In genomic region chr6:85926709-85927108, GRCm38 (mm10) we compare ENCODE assay signal across 31 mouse cellular contexts. TPM values are rescaled to one million over a fixed set of nuclear protein-coding genes. Genes with fewer than 3 reads are reported as not detected.
A peak's percentile ranks its signal among the peaks of the same experiment; 100 is the strongest.
DNase-seq lines count a peak whose midpoint lies in the region; ATAC-seq and TF ChIP-seq lines count a peak whose summit lies in the region.
"Had no signal": no experiment of that assay in that cellular context is flagged by ENCODE, and none has a peak within 500 bp of the region (broad histone marks: within the 10 kb centered on the region; RNA-seq: fewer than 3 reads in every experiment).

No protein-coding gene starts in this region.

- peak overlapping the region; percentile 44 for H3K27ac ChIP-seq in kidney, postnatal 0 days
- no peak overlapping the region for H3K27ac ChIP-seq in kidney, embryonic 14.5 days (ENCODE audit: low read depth, low read length)
- H3K27ac ChIP-seq in heart, embryonic 10.5 days = no peak overlapping the region
- H3K27ac ChIP-seq: forebrain, embryonic 13.5 days; heart, embryonic 15.5 days; hindbrain, embryonic 12.5 days; hindbrain, postnatal 0 days; intestine, embryonic 15.5 days; layer of hippocampus, adult 2 months; left cerebral cortex, adult 2 months; limb, embryonic 12.5 days; liver, embryonic 14.5 days; midbrain, embryonic 13.5 days; stomach, embryonic 15.5 days had no signal

- no peaks in the 10 kb centered on the region for H3K4me1 ChIP-seq in kidney, postnatal 0 days (replicated peaks; ENCODE audit: insufficient read depth, low read length)
- no peaks in the 10 kb centered on the region for H3K4me1 ChIP-seq in kidney, embryonic 14.5 days (ENCODE audit: control insufficient read depth, insufficient read depth, low read length)
- no peaks in the 10 kb centered on the region for H3K4me1 ChIP-seq in heart, embryonic 10.5 days
- H3K4me1 ChIP-seq: forebrain, embryonic 13.5 days; heart, embryonic 15.5 days; hindbrain, embryonic 12.5 days; intestine, embryonic 15.5 days; limb, embryonic 12.5 days; midbrain, embryonic 13.5 days; stomach, embryonic 15.5 days had no signal

- no peaks in the 10 kb centered on the region for H3K9me3 ChIP-seq in kidney, postnatal 0 days (replicated peaks; ENCODE audit: low read length)
- no peaks in the 10 kb centered on the region for H3K9me3 ChIP-seq in kidney, embryonic 14.5 days (ENCODE audit: control insufficient read depth, low read length)
- no peaks in the 10 kb centered on the region for H3K9me3 ChIP-seq in heart, embryonic 10.5 days
- H3K9me3 ChIP-seq: forebrain, embryonic 13.5 days; heart, embryonic 15.5 days; hindbrain, embryonic 12.5 days; intestine, embryonic 15.5 days; limb, embryonic 12.5 days; megakaryocyte, embryonic 14.5 days; midbrain, embryonic 13.5 days; stomach, embryonic 15.5 days had no signal

- 92% methylated on average over 1 of the region's 1 CpGs for WGBS in kidney, postnatal 0 days
- 93% methylated on average over 1 of the region's 1 CpGs for WGBS in kidney, embryonic 14.5 days
- WGBS in heart, embryonic 10.5 days = 79% methylated on average over 1 of the region's 1 CpGs

- no peak for ATAC-seq in kidney, postnatal 0 days (replicated peaks; ENCODE audit: low FRiP score, low read depth)
- no peak for ATAC-seq in kidney, embryonic 14.5 days (ENCODE audit: low FRiP score, low TSS enrichment)
- ATAC-seq in megakaryocyte-erythroid progenitor cell, adult 5-6 weeks (replicated peaks; ENCODE audit: low FRiP score, low TSS enrichment, poor library complexity, severe bottlenecking) = peak; percentile 95
- ATAC-seq: activated CD4-positive, CD25-positive, alpha-beta regulatory T cell, adult 4 months; CD4-positive, CD25-positive, alpha-beta regulatory T cell, adult 4 months; forebrain, embryonic 13.5 days; hindbrain, postnatal 0 days; intestine, embryonic 15.5 days; midbrain, embryonic 13.5 days had no signal

- peak; percentile 60 for DNase-seq in heart, adult 11 months
- DNase-seq in heart, postnatal 4 days = no peak
- DNase-seq in kidney, postnatal 0 days (ENCODE audit: low spot score) = no peak
- DNase-seq in NIH3T3 (ENCODE audit: low read depth) = peak; percentile 44
- no peak for DNase-seq in heart, embryonic 10.5 days (ENCODE audit: low spot score)
- DNase-seq: cerebellum, adult 8-10 months; cerebellum, postnatal 25 days; gastrocnemius, postnatal 10 days; lung, postnatal 36 days; retina, postnatal 1 day; right cerebral cortex, postnatal 14 days had no signal

- peaks cover 53% of the 10 kb centered on the region for H3K36me3 ChIP-seq in kidney, postnatal 0 days (ENCODE audit: insufficient read depth, low read length)
- H3K36me3 ChIP-seq in kidney, embryonic 14.5 days (ENCODE audit: control insufficient read depth, insufficient read depth, low read length) = peaks cover 57% of the 10 kb centered on the region
- H3K36me3 ChIP-seq in heart, embryonic 10.5 days = peaks cover 76% of the 10 kb centered on the region

- no peaks in the 10 kb centered on the region for H3K27me3 ChIP-seq in kidney, postnatal 0 days (ENCODE audit: insufficient read depth, low read length)
- no peaks in the 10 kb centered on the region for H3K27me3 ChIP-seq in kidney, embryonic 14.5 days (ENCODE audit: control insufficient read depth, insufficient read depth, low read length)
- H3K27me3 ChIP-seq in heart, embryonic 10.5 days (ENCODE audit: insufficient read depth, poor library complexity, severe bottlenecking) = no peaks in the 10 kb centered on the region
- H3K27me3 ChIP-seq: forebrain, embryonic 13.5 days; heart, embryonic 15.5 days; hindbrain, embryonic 12.5 days; intestine, embryonic 15.5 days; limb, embryonic 12.5 days; megakaryocyte, embryonic 14.5 days; midbrain, embryonic 13.5 days; stomach, embryonic 15.5 days had no signal

- TF ChIP-seq CTCF in kidney, postnatal 0 days (IDR thresholded peaks at IDR 0.05; ENCODE audit: low read depth) = no peak

- no peak overlapping the region for H3K4me3 ChIP-seq in kidney, postnatal 0 days (replicated peaks; ENCODE audit: low read depth, low read length)
- H3K4me3 ChIP-seq in kidney, embryonic 14.5 days (ENCODE audit: low read length) = no peak overlapping the region
- no peak overlapping the region for H3K4me3 ChIP-seq in heart, embryonic 10.5 days
- H3K4me3 ChIP-seq: forebrain, embryonic 13.5 days; heart, embryonic 15.5 days; hindbrain, embryonic 12.5 days; intestine, embryonic 15.5 days; layer of hippocampus, adult 2 months; left cerebral cortex, adult 2 months; limb, embryonic 12.5 days; megakaryocyte, embryonic 14.5 days; midbrain, embryonic 13.5 days; stomach, embryonic 15.5 days had no signal

- no peak overlapping the region for H3K4me2 ChIP-seq in kidney, postnatal 0 days (ENCODE audit: low read length)
- no peak overlapping the region for H3K4me2 ChIP-seq in kidney, embryonic 14.5 days (replicated peaks; ENCODE audit: low read depth, low read length)
- H3K4me2 ChIP-seq: forebrain, embryonic 13.5 days; heart, embryonic 15.5 days; hindbrain, embryonic 12.5 days; intestine, embryonic 15.5 days; limb, embryonic 12.5 days; midbrain, embryonic 13.5 days; stomach, embryonic 15.5 days had no signal

- no peak overlapping the region for H3K9ac ChIP-seq in kidney, postnatal 0 days (ENCODE audit: low read depth, low read length)
- H3K9ac ChIP-seq in kidney, embryonic 14.5 days (ENCODE audit: low read depth, low read length) = no peak overlapping the region
- H3K9ac ChIP-seq: forebrain, embryonic 13.5 days; heart, embryonic 15.5 days; hindbrain, embryonic 12.5 days; intestine, embryonic 15.5 days; limb, embryonic 12.5 days; liver, embryonic 14.5 days; midbrain, embryonic 13.5 days; stomach, embryonic 15.5 days had no signal

RNA-seq across cellular contexts. Expression of gene Nat8f1, which starts 11.2 kb away (rescaled TPM):
- 1 to 10 TPM; 2.1 to 2.4 TPM for total RNA-seq in heart, postnatal 4 days (2021)
- polyA plus RNA-seq in kidney, postnatal 0 days (2015; fragmentation: Nextera tagmentation; extraction: Ambion mirVana) = 165 and 182 TPM in 2 replicates
- 8.5 and 9.6 TPM in 2 replicates for polyA plus RNA-seq in kidney, embryonic 14.5 days (2014; fragmentation: Nextera tagmentation; extraction: Ambion mirVana)
- 3.6 and 10.2 TPM in 2 replicates for total RNA-seq in megakaryocyte-erythroid progenitor cell, adult 5-6 weeks (2014; fragmentation: Nextera tagmentation)
- 1.4 and 2.2 TPM in 2 replicates for total RNA-seq in megakaryocyte-erythroid progenitor cell, adult 5-6 weeks (2017)
- polyA plus RNA-seq in heart, embryonic 10.5 days (2016; fragmentation: Nextera tagmentation; extraction: Ambion mirVana) = 4.3 and 5.8 TPM in 2 replicates

RNA-seq across cellular contexts. Expression of gene Tprkb, which starts 15.0 kb away (rescaled TPM):
- 10 to 100 TPM; 11.6 to 13.1 TPM for total RNA-seq in heart, postnatal 4 days (2021)
- polyA plus RNA-seq in kidney, postnatal 0 days (2015; fragmentation: Nextera tagmentation; extraction: Ambion mirVana) = 53.3 and 54.3 TPM in 2 replicates
- 34.2 and 39.9 TPM in 2 replicates for polyA plus RNA-seq in kidney, embryonic 14.5 days (2014; fragmentation: Nextera tagmentation; extraction: Ambion mirVana)
- total RNA-seq in megakaryocyte-erythroid progenitor cell, adult 5-6 weeks (2014; fragmentation: Nextera tagmentation) = 37.6 and 38.1 TPM in 2 replicates
- total RNA-seq in megakaryocyte-erythroid progenitor cell, adult 5-6 weeks (2017) = 47.5 and 54.2 TPM in 2 replicates
- polyA plus RNA-seq in heart, embryonic 10.5 days (2016; fragmentation: Nextera tagmentation; extraction: Ambion mirVana) = 24.5 and 28.8 TPM in 2 replicates

RNA-seq across cellular contexts. Expression of gene Nat8f4, which starts 22.0 kb away (rescaled TPM):
- total RNA-seq in heart, postnatal 4 days (2021) = 1 to 10 TPM; 1.3 to 1.8 TPM
- 7.2 and 7.7 TPM in 2 replicates for polyA plus RNA-seq in kidney, postnatal 0 days (2015; fragmentation: Nextera tagmentation; extraction: Ambion mirVana)
- 2.7 and 5.8 TPM in 2 replicates for polyA plus RNA-seq in kidney, embryonic 14.5 days (2014; fragmentation: Nextera tagmentation; extraction: Ambion mirVana)
- 3.0 and 3.1 TPM in 2 replicates for total RNA-seq in megakaryocyte-erythroid progenitor cell, adult 5-6 weeks (2014; fragmentation: Nextera tagmentation)
- 1.7 and 3.2 TPM in 2 replicates for total RNA-seq in megakaryocyte-erythroid progenitor cell, adult 5-6 weeks (2017)
- polyA plus RNA-seq in heart, embryonic 10.5 days (2016; fragmentation: Nextera tagmentation; extraction: Ambion mirVana) = 1.5 and 2.5 TPM in 2 replicates

RNA-seq across cellular contexts. Expression of gene Dusp11, which starts 34.8 kb away (rescaled TPM):
- 10 to 100 TPM; 60.0 to 69.6 TPM for total RNA-seq in heart, postnatal 4 days (2021)
- polyA plus RNA-seq in kidney, postnatal 0 days (2015; fragmentation: Nextera tagmentation; extraction: Ambion mirVana) = 33.5 and 38.7 TPM in 2 replicates
- 36.0 and 62.8 TPM in 2 replicates for polyA plus RNA-seq in kidney, embryonic 14.5 days (2014; fragmentation: Nextera tagmentation; extraction: Ambion mirVana)
- 93.0 and 94.7 TPM in 2 replicates for total RNA-seq in megakaryocyte-erythroid progenitor cell, adult 5-6 weeks (2014; fragmentation: Nextera tagmentation)
- total RNA-seq in megakaryocyte-erythroid progenitor cell, adult 5-6 weeks (2017) = 46.7 and 51.1 TPM in 2 replicates
- polyA plus RNA-seq in heart, embryonic 10.5 days (2016; fragmentation: Nextera tagmentation; extraction: Ambion mirVana) = 38.0 and 39.9 TPM in 2 replicates

RNA-seq across cellular contexts. Expression of gene Nat8f2, which starts 57.8 kb away (rescaled TPM):
- total RNA-seq in heart, postnatal 4 days (2021) = not detected
- polyA plus RNA-seq in kidney, postnatal 0 days (2015; fragmentation: Nextera tagmentation; extraction: Ambion mirVana) = 2.2 and 2.6 TPM in 2 replicates
- polyA plus RNA-seq in kidney, embryonic 14.5 days (2014; fragmentation: Nextera tagmentation; extraction: Ambion mirVana) = 0.23 and 0.89 TPM in 2 replicates
- not detected in 2 replicates for total RNA-seq in megakaryocyte-erythroid progenitor cell, adult 5-6 weeks (2014; fragmentation: Nextera tagmentation)
- not detected in 2 replicates for total RNA-seq in megakaryocyte-erythroid progenitor cell, adult 5-6 weeks (2017)
- polyA plus RNA-seq in heart, embryonic 10.5 days (2016; fragmentation: Nextera tagmentation; extraction: Ambion mirVana) = not detected in 2 replicates
- total RNA-seq: heart, postnatal 25 days; hindbrain, postnatal 0 days had no signal
- polyA plus RNA-seq: activated CD4-positive, CD25-positive, alpha-beta regulatory T cell, adult 4 months; CD4-positive, CD25-positive, alpha-beta regulatory T cell, adult 4 months; embryonic facial prominence, embryonic 11.5 days; forebrain, embryonic 13.5 days; heart, embryonic 15.5 days; hindbrain, embryonic 12.5 days; hindbrain, postnatal 0 days; limb, embryonic 12.5 days; liver, embryonic 14.5 days; lung, embryonic 16.5 days; midbrain, embryonic 13.5 days; neural tube, embryonic 14.5 days had no signal

Comparison
In these comparisons a context has a peak if more than half of its experiments do, and no peak if none do; other contexts are left out.
1. DNase-seq: peak in heart, adult 11 months (single experiment) and NIH3T3 (single experiment); none in heart, postnatal 4 days (single experiment), kidney, postnatal 0 days (single experiment) and heart, embryonic 10.5 days (single experiment).
2. RNA of gene Nat8f1, which starts 11.2 kb away (polyA plus RNA-seq): 165 to 182 TPM in kidney, postnatal 0 days; 8.5 to 9.6 TPM in kidney, embryonic 14.5 days and 4.3 to 5.8 TPM in heart, embryonic 10.5 days; every median in the first group is over 10 times any median in the second.